Mouse (Mus musculus): ENCODE measurements around the gene Obscn.

Obscn gene

GRCm38 (mm10) chr11:58983691-58984341 is 152.4 kb downstream of the Obscn start:
- no peak for DNase-seq (ENCODE audit: low read depth, low spot score)

DNA sequence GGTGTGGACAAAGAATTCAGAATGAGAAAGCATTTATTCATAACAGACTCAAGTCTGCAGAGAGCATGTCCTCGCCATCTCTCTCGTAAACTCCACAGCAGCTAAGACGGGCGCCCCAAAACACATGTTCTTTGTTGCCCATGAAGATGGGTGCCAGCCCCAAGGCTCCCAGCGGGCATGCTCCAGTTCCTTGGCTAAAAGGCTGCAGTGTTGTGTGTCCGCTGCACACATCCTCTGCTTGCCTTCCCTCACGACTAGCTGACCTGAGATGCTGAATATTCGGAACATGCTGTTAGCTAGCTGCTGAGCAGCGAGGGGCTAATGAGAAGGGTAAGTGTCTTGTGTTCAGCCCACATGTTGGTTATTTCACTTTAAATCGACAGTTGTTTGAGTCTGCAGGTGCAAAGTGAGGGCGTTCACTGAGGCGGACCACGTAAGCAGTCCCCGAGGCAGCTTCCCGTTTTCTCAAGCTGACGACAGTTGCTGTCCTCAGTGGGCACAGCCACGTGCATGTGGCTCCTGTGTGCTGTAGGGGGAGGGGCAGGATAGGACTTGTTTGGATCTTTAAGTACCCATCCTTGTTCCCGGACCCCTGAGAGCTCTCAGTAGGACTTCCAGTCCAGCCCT is 153.6 kb downstream of the Obscn start:
- no peak for DNase-seq (ENCODE audit: low read depth, low spot score)

GRCm38 (mm10) chr11:58981541-58982447 is 154.4 kb downstream of the Obscn start:
- DNase-seq (ENCODE audit: low read depth, low spot score) = no peak

- DNase-seq (ENCODE audit: low read depth, low spot score) = no peak
These were observed 155.7 kb downstream of the Obscn start for GRCm38 (mm10) chr11:58980381-58980990.

DNA sequence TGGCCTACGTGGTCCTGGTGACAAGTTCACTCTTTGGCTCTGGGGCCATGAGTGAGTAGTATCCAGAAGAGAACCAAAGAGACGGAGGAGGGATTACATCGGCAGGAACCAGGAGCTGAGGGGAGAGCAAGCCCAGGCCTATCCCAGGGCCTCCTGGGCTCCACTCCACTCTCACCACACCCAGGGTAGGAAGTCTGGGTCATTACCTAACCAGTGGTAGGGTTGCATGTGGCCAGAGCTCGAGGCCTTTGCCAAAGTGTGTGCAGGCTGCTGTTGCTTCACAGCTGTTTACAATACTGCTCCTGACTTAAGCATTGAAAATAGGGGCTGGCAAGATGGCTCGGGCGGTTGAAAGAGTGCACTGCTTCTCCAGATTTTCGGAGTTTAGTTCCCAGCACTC is 156.5 kb downstream of the Obscn start:
- no peak for DNase-seq (ENCODE audit: low read depth, low spot score)

GRCm38 (mm10) chr11:58979183-58979582 is 157.0 kb downstream of the Obscn start:
- DNase-seq (ENCODE audit: low read depth, low spot score) = no peak

DNA sequence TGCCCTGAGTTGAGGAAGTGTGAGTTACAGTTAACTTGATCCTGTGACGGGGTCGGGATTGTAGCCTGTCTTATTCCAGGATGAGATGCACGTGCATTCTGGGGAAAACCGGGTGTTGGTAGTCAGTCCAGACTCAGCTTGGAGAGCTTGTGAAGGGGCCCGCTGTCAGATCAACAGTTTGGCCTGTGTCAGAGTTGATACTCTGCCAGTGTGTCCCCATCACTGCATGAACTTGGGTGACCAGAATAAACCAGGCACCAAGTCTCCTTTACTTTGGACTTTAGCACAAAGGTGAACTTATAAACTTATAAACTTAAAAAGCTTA is 157.5 kb downstream of the Obscn start:
- DNase-seq (ENCODE audit: low read depth, low spot score) = no peak

DNA sequence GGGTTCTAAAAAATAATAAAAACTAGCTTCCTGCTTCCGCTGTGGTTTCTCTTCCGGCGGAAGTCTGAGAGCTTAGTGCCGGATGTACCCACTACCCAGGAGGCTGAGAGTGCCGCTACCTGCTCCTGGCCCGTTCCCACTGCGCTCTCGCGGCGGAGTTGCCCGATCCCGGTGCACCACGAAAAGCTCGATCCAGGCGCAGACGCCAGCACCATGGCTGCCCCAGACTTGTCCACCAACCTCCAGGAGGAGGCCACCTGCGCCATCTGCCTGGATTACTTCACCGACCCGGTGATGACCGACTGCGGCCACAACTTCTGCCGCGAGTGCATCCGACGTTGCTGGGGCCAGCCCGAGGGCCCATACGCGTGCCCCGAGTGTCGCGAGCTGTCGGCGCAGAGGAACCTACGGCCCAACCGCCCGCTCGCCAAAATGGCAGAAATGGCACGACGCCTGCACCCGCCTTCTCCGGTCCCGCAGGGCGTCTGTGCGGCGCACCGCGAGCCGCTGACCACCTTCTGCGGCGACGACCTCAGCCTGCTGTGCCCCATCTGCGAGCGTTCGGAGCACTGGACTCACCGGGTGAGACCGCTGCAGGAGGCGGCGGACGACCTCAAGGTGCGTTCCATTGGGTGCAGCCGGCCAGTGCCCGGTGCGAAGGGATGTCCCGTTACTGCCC is 158.0 kb downstream of the Obscn start, which contains the start of gene Trim11:
TSS of gene Trim11 (plus strand) at position 67 of the 679 bp plus-strand sequence.
- DNase-seq (ENCODE audit: low read depth, low spot score) = no peak

GRCm38 (mm10) chr11:58977607-58978026 is 158.6 kb downstream of the Obscn start:
- DNase-seq (ENCODE audit: low read depth, low spot score) = no peak

DNA sequence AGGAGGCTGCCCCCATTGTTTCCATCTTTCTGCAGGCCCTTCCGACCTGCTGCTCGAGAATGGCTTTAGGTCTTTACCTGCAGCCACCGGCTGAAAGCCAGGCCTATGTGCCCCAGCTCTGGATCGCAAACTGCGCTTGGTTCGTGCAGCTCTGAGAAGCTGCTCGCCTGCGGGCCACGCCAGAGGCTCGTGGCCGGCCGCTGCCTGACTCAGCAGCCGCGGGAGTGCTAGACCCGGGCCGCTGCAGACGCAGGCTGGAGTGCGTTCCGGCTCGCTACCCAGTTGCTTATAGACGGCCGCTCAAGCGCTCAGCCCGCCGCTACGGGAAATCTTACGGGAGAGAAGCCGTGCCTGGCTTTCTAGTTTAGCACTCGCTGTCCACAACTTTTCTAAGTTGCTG is 159.1 kb downstream of the Obscn start:
- no peak for DNase-seq (ENCODE audit: low read depth, low spot score)

GRCm38 (mm10) chr11:58974414-58974813 is 161.8 kb downstream of the Obscn start:
- no peak for DNase-seq (ENCODE audit: low read depth, low spot score)

GRCm38 (mm10) chr11:58971796-58972195 is 164.4 kb downstream of the Obscn start:
- DNase-seq (ENCODE audit: low read depth, low spot score) = no peak

DNA sequence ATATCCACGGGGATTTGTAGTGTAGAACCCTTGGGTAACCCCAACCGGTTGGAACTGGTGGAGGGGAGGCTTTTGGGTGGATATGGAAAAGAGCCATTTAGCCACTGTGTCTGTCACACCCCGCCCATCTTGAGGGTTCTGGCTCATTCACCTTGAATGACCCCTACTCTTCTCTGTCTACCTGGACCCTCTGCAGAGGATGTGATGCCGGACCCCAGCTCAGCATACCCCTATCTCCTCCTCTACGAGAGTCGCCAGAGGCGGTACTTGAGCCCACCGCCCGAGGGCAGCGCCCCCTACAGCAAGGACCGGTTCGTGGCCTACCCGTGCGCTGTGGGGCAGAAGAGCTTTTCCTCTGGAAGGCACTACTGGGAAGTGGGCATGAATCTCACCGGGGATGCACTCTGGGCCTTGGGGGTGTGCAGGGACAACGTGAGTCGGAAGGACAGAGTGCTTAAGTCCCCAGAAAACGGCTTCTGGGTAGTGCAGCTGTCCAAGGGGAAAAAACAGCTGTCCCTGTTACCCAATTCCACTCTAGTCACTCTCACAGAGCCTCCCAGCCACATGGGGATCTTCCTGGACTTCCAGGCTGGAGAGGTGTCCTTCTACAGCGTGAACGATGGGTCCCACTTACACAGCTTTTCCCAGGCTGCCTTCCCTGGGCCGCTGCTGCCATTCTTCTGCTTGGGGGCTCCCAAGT is 165.2 kb downstream of the Obscn start:
- no peak for DNase-seq (ENCODE audit: low read depth, low spot score)

GRCm38 (mm10) chr11:58969659-58970058 is 166.5 kb downstream of the Obscn start:
- no peak for DNase-seq (ENCODE audit: low read depth, low spot score)

DNA sequence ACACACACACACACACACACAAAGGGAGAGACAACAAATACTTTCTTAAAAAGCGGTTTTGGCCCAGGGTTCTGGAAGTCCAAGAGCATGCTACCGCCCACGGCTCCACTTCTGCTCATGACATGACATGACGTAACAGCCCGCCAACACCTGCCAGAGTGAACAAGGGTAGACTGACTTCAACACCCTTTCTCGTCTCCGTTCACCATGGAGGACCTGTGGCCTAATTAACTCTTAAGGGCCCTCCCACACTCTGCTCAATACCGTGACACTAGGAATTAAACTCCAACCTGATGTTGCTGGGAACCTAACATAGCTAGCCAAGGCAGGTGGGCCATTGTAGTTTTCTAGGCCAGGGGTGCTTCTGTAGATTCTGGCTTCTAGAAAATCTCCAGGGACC is 167.2 kb downstream of the Obscn start:
- DNase-seq (ENCODE audit: low read depth, low spot score) = no peak

DNA sequence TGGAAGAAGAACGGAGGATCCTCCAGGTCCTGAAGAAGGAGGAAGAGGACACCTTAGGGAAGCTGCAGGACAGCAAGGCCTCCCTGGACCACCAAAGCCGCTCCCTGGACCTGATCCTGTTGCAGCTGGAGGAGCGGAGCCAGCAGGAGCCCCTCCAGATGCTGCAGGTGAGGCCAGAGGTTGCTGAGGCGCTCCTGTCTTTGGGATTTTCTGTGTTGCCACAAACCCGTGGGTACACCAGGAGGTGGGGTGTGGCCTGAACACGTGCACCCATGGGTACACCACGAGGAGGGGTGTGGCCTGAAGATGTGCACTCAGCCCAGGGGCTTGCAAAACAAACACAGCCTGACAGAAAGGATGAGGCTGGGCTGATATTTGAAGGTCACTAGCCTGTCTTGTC is 167.7 kb downstream of the Obscn start:
- no peak for DNase-seq (ENCODE audit: low read depth, low spot score)

- no peak for DNase-seq (ENCODE audit: low read depth, low spot score)
These were observed 168.9 kb downstream of the Obscn start for GRCm38 (mm10) chr11:58967346-58967745.

- DNase-seq (ENCODE audit: low read depth, low spot score) = no peak
These were observed 171.0 kb downstream of the Obscn start for GRCm38 (mm10) chr11:58965001-58965760.

GRCm38 (mm10) chr11:58964216-58964615 is 172.0 kb downstream of the Obscn start:
- no peak for DNase-seq (ENCODE audit: low read depth, low spot score)

GRCm38 (mm10) chr11:58963543-58963942 is 172.7 kb downstream of the Obscn start:
- no peak for DNase-seq (ENCODE audit: low read depth, low spot score)
